Mouse (Mus musculus) midbrain, embryonic 14.5 days (tissue): ENCODE results near the gene Papss2. TPM values are rescaled to one million over a fixed set of nuclear protein-coding genes. Genes with fewer than 3 reads are reported as not detected.

Experiments used
- ATAC-seq: fragments of 200-750 bp; cut with Nextera tagmentation; 2 replicates; pipeline ENCODE4 v1.8.0; 2017; ENCODE audit warnings: moderate number of reproducible peaks, moderate library complexity; ENCODE audit not compliant: low FRiP score, low TSS enrichment
- DNase-seq: peaks from one replicate; pipeline ENCODE4 v3.0.0-alpha.2; 2015
- H3K27ac ChIP-seq: fragments of 300-500 bp; sonication (generic); replicated peaks from 2 replicates; pipeline ENCODE4 v1.5.1; 2014; ENCODE audit warnings: mild to moderate bottlenecking, low read depth, low read length, moderate library complexity
- H3K27me3 ChIP-seq: fragments of 300-500 bp; sonication (generic); 2 replicates; pipeline ENCODE4 v1.6.1; 2014; ENCODE audit warnings: low read length, control low read depth, mixed read lengths; ENCODE audit not compliant: control insufficient read depth, insufficient read depth
- H3K36me3 ChIP-seq: fragments of 300-500 bp; sonication (generic); 2 replicates; pipeline ENCODE4 v1.6.1; 2014; ENCODE audit warnings: low read length, control low read depth; ENCODE audit not compliant: control insufficient read depth, insufficient read depth
- H3K4me1 ChIP-seq: fragments of 300-500 bp; sonication (generic); 2 replicates; pipeline ENCODE4 v1.6.1; 2014; ENCODE audit warnings: mild to moderate bottlenecking, antibody characterized with exemption, low read length, control low read depth; ENCODE audit not compliant: control insufficient read depth, insufficient read depth
- H3K4me2 ChIP-seq: fragments of 300-500 bp; sonication (generic); 2 replicates; pipeline ENCODE4 v1.6.1; 2014; ENCODE audit warnings: mild to moderate bottlenecking, low read length, moderate library complexity
- H3K4me3 ChIP-seq: fragments of 300-500 bp; sonication (generic); replicated peaks from 2 replicates; pipeline ENCODE4 v1.5.1; 2014; ENCODE audit warnings: low read depth, low read length
- H3K9ac ChIP-seq: fragments of 300-500 bp; sonication (generic); replicated peaks from 2 replicates; pipeline ENCODE4 v1.6.1; 2014; ENCODE audit warnings: mild to moderate bottlenecking, low read length, moderate library complexity
- H3K9me3 ChIP-seq: fragments of 300-500 bp; sonication (generic); 2 replicates; pipeline ENCODE4 v1.6.1; 2016; ENCODE audit warnings: low read length, control low read depth, mixed read lengths; ENCODE audit not compliant: control insufficient read depth
- WGBS: fragments of 180-500 bp; shearing (Covaris S2); extraction: QIAGEN DNeasy Blood & Tissue Kit; methylation state at CpG from one replicate; pipeline ENCODE4 v1.1.7; 2014; 5-methylcytosine and 5-hydroxymethylcytosine counted together
- polyA plus RNA-seq: library from polyadenylated mRNA; unstranded; fragments of >200 nt; fragmentation: Nextera tagmentation; extraction: Ambion mirVana; gene quantifications from 2 replicates; pipeline ENCODE4 v1.2.1, GENCODE M21; 2014

The Papss2 gene
- polyA plus RNA-seq, result 0.51 and 1.0 TPM in 2 replicates

- WGBS, result under 1% methylated on average over 63 of the region's 64 CpGs
- Histone ChIP-seq H3K9me3 (no peaks in the 10 kb centered on the region), H3K27me3 (peaks cover 26% of the 10 kb centered on the region), H3K4me3 (peak within 1 kb of the TSS; percentile 46), H3K27ac (no peak within 1 kb of the TSS), H3K9ac (peak within 1 kb of the TSS; percentile 45), H3K4me2 (peak within 1 kb of the TSS; percentile 79), H3K4me1 (no peaks in the 10 kb centered on the region), H3K36me3 (no peaks in the 10 kb centered on the region)
- ATAC-seq (peak; percentile 61), DNase-seq (peak; percentile 61)
Measured at GRCm38 (mm10) chr19:32595506-32596286, at the start of gene Papss2. Gene Papss2, plus strand, starts transcription at chr19:32595790.

- DNase-seq (no peak), ATAC-seq (no peak)
- Histone ChIP-seq H3K9ac (no peak overlapping the region), H3K4me2 (no peak overlapping the region), H3K27ac (no peak overlapping the region), H3K27me3 (no peaks in the 10 kb centered on the region), H3K36me3 (no peaks in the 10 kb centered on the region), H3K4me3 (no peak overlapping the region), H3K4me1 (no peaks in the 10 kb centered on the region), H3K9me3 (no peaks in the 10 kb centered on the region)
- WGBS, result 82% methylated on average over 3 of the region's 3 CpGs
Measured at GRCm38 (mm10) chr19:32547396-32547795, 48.2 kb upstream of the Papss2 start.

DNA sequence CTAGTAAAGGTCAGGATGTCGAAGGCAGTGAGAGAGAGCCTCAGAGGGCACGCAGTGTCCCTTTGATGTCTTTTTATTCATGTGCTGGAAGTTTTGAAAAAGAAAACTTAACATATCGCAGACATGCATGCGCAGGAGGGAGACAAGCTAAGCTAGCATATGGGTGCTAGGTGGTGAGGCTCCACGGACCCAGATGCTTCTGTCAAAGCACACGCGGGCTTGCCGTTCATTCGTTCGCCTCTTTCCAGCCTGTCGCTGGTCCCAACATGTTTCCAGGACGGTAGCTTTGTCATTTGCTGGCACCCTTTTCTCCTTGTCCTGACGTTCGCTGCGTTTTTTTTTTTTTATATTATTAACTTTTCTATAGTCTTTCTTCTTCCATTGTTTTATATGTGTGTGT lies 47.4 kb upstream of the Papss2 start:
- WGBS, result 88% methylated on average over 15 of the region's 15 CpGs

DNA sequence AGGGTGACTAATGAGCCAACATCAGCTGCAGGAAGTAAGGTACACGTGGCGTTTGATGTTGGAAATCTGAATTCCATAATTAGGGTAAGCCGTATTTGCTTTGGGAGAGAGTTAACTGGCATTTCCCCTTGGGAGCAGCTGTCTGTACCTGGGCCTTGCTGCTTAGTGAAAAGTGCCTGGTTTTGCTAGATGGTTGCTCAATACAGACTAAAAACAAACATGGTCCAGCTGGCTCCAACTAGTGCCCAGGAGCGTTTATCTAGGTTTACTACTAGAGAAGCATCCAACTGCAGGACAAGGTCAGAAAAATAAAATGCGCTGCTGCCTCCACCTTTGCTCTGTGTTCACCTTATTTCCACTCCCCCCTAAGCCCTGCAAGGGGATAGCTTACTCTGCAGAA lies 45.1 kb upstream of the Papss2 start:
- no peak for DNase-seq
- H3K27me3 ChIP-seq, result no peaks in the 10 kb centered on the region
- H3K36me3 ChIP-seq, result no peaks in the 10 kb centered on the region
- no peak overlapping the region for H3K4me2 ChIP-seq
- H3K9ac ChIP-seq, result no peak overlapping the region
- H3K27ac ChIP-seq, result no peak overlapping the region
- no peaks in the 10 kb centered on the region for H3K9me3 ChIP-seq
- no peak for ATAC-seq
- 75% methylated on average over 5 of the region's 5 CpGs for WGBS
- no peaks in the 10 kb centered on the region for H3K4me1 ChIP-seq
- no peak overlapping the region for H3K4me3 ChIP-seq

More for the DNA sequence above, 47.4 kb upstream of the Papss2 start:
- no peak overlapping the region for H3K9ac ChIP-seq
- no peaks in the 10 kb centered on the region for H3K27me3 ChIP-seq
- H3K4me2 ChIP-seq, result no peak overlapping the region
- DNase-seq (no peak), ATAC-seq (no peak)
- no peaks in the 10 kb centered on the region for H3K4me1 ChIP-seq
- no peak overlapping the region for H3K27ac ChIP-seq
- H3K9me3 ChIP-seq, result no peaks in the 10 kb centered on the region
- H3K4me3 ChIP-seq, result no peak overlapping the region
- no peaks in the 10 kb centered on the region for H3K36me3 ChIP-seq

DNA sequence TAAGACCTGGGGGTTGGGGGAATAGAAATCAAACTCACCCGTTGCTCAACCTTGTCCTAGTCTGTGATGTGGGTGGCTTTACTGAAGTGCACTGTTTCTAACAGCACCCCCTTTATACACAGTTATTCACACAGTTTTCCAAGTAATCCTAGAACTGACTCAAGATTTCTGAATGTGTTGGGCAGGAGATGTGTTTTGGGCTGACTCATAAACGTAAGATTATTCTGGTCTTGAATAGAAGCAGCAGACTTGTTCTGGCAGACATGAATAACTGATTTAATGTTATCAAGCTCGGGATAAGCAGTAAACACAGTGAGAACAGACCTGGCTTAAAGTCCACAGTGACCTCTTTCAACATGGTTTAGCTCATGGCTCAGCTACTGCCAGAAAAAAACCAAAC lies 44.1 kb upstream of the Papss2 start:
- Histone ChIP-seq H3K9ac (no peak overlapping the region), H3K9me3 (no peaks in the 10 kb centered on the region), H3K36me3 (no peaks in the 10 kb centered on the region), H3K4me1 (no peaks in the 10 kb centered on the region), H3K27me3 (no peaks in the 10 kb centered on the region), H3K4me2 (no peak overlapping the region), H3K27ac (no peak overlapping the region), H3K4me3 (no peak overlapping the region)
- ATAC-seq, result no peak
- WGBS, result 73% methylated on average over 3 of the region's 3 CpGs
- DNase-seq, result no peak

DNA sequence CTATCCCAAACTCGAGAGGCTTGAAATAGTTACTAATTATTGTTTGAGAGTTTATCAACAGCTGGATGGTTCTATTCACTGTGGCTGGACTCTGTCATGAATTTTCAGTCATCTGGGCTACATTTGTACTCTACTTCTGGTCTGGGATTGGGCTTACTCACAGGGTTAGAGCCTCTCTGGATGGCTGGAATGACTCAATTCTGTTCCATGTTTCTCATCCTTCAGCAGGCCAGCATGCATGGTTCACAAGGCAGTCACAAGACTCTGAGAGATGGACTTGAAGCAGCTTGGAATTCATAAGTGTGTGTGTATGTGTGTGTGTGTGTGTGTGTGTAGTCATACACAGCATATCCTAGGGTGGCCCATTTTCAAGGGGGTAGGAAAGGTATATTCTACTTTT lies 43.5 kb upstream of the Papss2 start:
- Histone ChIP-seq H3K4me2 (no peak overlapping the region), H3K9me3 (no peaks in the 10 kb centered on the region), H3K4me1 (no peaks in the 10 kb centered on the region), H3K36me3 (no peaks in the 10 kb centered on the region), H3K9ac (no peak overlapping the region), H3K4me3 (no peak overlapping the region), H3K27me3 (no peaks in the 10 kb centered on the region), H3K27ac (no peak overlapping the region)
- ATAC-seq, result no peak
- no peak for DNase-seq
- 68% methylated on average over 1 of the region's 1 CpGs for WGBS

DNA sequence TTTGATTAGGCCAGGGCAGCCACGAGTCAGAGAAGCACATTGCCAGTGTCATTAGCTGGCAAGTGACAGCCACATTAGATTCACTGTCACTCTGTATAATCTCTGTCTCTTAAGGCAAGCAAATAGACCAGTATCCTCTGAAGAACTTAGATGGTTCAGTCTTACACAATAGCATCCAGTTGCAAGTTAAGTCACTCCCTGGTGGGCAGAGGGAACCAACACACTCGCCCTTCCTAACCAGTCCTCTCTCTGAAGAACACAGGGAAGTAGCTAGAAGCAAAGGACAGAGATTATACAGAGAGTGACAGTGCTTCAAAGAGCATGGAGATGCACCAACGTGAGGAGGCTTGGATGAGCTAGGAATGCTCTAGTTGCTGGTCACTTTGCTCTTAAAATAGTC lies 42.3 kb upstream of the Papss2 start:
- Histone ChIP-seq H3K4me1 (no peaks in the 10 kb centered on the region), H3K27me3 (no peaks in the 10 kb centered on the region), H3K27ac (no peak overlapping the region), H3K9me3 (no peaks in the 10 kb centered on the region), H3K4me2 (no peak overlapping the region), H3K9ac (no peak overlapping the region), H3K36me3 (no peaks in the 10 kb centered on the region), H3K4me3 (no peak overlapping the region)
- DNase-seq (no peak), ATAC-seq (no peak)
- WGBS, result 73% methylated on average over 3 of the region's 3 CpGs

- DNase-seq (peak; percentile 45), ATAC-seq (no peak)
- Histone ChIP-seq H3K4me1 (no peaks in the 10 kb centered on the region), H3K27ac (no peak overlapping the region), H3K4me2 (no peak overlapping the region), H3K4me3 (no peak overlapping the region), H3K9ac (no peak overlapping the region), H3K9me3 (no peaks in the 10 kb centered on the region), H3K36me3 (no peaks in the 10 kb centered on the region), H3K27me3 (no peaks in the 10 kb centered on the region)
- WGBS, result 19% methylated on average over 3 of the region's 3 CpGs
Measured at GRCm38 (mm10) chr19:32555257-32555656, 40.3 kb upstream of the Papss2 start.

DNA sequence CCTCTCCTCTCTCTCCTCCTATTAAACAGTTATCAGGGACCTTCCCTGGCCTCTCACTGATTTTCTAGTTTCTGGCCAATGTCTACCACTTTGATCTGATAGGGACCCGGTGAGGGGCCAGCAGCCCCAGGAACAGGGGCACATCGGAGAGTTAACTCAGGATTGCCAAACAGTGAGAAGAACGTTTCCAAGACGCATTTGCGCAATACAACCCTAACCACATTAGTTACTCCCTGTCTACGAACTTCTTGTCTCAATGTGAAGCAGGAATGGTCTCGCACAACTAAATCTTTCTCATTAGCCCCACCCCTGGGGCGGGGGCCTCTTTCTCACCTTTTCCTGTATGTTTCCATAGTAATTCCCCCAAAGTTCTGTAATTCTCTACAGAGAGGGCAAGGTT lies 28.6 kb upstream of the Papss2 start:
- Histone ChIP-seq H3K9ac (no peak overlapping the region), H3K9me3 (no peaks in the 10 kb centered on the region), H3K36me3 (no peaks in the 10 kb centered on the region), H3K4me3 (no peak overlapping the region), H3K4me2 (no peak overlapping the region), H3K4me1 (no peaks in the 10 kb centered on the region), H3K27ac (no peak overlapping the region), H3K27me3 (no peaks in the 10 kb centered on the region)
- no peak for ATAC-seq
- 92% methylated on average over 8 of the region's 8 CpGs for WGBS
- no peak for DNase-seq
